Mouse (Mus musculus) testis, postnatal 10 days (tissue): Measurements from ENCODE around the gene Picalm.

Experiments used
- DNase-seq: peaks from one replicate; pipeline ENCODE4 v3.0.0; 2021; ENCODE audit warnings: low spot score

Gene Picalm

DNA sequence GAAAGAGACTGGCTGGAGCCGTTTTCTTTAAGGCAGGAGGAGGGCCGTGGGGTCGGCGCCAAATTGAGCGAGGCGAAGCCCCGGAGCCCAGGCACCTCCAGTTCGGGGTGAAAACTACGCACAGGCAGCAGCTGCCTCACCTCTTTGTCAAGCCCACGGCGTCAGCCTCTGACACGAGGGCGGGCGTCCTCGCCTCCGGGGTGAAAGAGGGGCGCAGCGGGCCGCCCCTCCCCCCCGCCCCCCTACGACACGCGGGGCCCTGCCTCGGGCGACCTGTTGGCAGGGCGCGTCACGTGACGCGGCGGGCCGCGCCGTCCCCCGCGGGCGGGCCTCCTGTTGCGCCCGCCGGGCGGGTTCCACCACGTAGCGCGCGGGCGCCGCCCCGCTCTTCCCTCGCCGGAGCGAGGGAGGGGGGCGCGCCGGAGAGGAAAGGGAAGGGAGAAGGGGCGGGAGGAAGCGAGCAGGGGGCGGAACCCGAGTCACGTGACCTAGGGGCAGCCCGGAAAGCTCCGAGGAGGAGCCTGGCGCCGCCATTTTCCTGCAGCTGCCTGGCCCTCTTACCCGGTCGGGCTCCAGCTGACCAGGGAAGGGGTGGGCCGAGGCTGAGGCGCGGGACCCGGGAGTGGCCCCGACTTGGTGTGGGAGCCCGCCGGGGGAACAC, at the start of gene Picalm:
Picalm (plus strand) TSS at position 482 of the 661 bp plus-strand sequence.
- peak; percentile 100 for DNase-seq

DNA sequence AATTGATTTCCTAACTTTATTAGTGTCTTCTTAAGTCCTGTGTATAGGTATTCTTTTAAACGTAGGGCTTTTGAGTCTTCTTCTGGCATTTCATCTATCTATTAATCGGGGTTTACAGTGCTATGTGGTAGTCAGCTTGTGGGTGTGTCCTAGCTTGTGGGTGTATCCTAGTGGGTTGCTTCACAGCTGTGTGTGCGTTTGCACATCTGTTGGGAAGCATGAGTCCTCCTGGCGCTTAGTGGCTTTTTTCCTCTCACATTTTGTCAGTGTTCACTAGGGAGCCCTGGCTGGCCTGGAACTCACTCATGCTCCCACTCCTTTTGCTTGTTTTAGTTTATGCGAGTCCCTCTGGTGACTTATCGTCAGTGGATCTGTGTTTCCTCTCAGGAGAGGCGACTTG, 46.2 kb upstream of the Picalm start:
- DNase-seq: no peak

DNA sequence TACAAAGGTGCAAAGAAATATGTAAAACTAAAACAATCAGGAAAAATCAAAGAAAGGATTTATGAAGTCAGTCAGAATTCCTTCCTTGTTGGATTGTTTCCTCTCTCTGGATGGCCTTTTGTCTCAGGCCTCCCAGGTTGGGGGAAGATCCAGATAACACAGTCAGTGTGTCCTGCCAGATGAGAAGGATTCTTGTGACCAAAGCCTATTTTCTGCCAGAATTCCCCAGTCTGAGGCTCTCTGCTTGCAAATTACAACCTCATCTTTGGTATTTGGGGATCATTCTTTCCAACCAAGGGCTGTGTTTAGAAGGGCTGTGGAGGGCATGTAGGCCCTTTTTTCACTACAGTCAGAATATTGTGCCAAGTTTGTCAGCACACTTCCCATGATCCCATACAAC, 45.5 kb upstream of the Picalm start:
- no peak for DNase-seq

DNA sequence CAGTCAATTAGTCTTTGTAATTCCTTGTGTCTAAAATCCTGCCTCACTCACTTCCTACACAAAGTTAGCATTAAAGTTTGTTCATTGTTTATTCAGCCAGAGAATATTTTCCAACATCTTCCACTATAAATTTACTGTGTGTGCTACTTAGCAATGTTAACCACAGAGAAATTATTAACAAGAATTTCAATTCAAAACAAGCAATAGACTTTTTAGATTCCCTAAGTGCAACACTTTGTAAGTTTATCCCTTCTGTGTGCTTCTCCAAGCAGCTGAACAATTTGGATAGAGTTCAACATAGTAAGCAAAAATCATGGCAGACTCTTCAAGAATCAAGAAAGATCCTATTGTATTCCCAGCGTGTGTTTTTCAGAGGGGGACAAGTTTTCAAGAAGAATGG, 44.3 kb upstream of the Picalm start:
- DNase-seq: no peak

DNA sequence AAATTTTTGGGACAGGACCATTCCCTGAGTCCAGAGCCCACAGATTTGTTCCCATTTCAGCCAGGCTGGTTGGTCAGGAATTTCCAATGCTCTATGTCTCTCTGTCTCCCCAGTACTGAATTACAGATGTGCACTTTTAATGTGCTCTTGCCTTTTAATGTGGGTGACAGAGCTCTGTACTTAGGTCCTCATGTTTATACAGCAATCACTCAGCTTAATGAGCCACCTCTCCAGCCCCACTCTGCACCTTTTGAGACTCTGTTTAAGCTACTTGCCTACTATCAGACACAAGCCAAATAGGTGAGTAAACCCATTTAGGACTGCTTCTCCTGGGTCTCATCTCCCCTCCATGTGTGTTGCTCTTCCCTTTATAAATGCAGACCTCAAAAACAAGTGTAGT, 43.2 kb upstream of the Picalm start:
- DNase-seq: no peak

DNA sequence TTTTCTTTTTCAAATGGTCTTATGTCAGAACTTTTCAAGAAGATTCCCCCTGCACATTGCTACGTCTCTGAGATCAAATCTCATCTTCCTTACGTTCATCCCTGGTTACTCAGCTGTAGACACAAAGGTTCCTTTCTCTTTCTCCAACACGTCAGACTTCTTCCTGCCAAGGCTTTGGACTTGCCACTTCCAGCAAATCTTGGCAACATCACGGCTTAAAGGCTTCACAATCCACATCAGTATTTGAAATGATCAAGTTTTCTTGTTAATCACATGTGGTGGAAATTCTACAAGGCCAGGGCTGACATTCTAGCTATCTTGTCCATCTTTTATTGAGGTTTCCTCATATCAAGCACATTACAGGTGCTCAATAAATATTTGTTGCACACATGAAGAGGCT, 39.0 kb upstream of the Picalm start:
- no peak for DNase-seq

DNA sequence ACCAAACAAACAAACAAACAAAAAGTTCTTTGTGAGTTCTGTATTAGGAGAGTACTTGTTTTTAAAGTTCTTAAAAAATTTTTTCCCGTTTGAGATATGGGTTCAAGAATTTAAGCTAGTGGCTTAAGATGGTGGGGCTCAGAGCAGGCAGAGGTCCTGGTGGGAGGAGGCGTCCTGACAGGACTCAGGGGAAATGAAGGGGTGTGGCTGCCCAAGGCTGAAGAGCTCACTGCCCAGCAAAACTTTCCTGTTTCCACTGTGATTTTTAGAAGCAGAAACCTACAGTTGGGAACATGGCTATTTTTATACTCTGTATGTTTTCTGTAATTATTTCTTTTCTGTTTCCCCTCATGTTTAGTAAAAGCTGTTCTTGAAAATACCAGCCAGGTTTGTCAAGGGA, 38.3 kb upstream of the Picalm start:
- no peak for DNase-seq

DNA sequence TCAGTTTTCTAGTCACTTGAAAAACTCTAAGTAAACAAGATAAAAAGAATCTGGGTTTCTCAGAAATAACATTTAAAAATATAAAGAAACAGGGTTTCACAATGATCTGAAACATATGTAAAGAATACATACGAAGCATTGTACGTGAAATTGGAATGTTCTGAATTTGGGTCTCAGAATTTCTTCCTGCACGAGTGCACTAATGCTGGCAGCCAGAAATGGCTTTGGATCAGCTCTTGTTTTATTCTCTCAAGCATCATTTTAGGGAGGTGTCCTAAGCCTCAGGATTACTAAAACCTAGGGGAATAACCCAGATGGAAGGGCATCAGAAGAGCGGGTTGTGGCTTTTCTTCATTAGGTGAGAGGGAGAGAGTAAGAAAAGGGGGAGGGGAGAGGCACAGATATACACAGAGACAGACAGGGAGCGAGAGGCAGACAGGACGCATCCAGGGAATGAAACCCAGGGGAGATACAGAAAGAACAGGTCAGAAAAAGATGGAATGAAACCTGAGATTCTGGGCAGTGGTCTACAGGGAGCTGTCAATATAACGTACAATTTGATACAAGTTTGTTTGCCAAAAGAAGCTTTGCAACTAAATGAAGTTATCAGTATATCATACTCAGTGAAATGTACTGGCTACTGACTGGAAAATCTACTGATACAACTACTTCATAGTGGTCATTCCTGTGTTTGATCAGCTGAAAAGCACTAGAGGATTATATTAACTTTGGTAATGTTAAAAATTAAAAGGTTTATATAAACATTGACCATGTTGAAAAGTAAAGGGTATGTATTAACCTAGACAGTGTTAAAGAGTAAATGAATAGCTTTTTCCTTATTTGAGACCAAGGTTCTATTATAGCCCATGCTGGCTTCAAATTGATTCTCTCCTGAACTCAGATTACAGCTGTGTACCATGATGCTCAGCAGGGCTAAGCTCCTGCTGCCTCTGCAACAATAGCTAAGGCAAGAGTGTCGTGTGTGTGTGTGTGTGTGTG, 37.3 kb upstream of the Picalm start:
- no peak for DNase-seq

DNA sequence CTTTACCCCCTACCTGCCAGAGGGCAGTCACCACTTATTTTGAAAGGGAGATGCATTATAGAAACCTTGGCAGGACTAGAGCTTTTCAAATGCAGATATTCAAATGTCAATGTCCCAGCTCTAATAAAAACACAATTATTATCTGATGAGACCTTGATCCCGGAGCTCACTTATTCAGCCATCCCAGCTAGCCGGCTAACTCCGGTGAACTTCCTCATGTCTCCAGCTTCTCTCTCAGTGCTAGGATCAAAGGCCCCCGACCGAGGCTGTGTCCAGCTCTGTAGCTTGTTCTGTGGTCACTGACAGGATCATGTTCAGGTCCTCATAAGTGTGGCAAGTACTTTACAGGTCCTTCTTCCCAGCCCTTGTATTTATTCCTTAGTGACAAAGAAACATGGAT, 34.9 kb upstream of the Picalm start:
- no peak for DNase-seq

DNA sequence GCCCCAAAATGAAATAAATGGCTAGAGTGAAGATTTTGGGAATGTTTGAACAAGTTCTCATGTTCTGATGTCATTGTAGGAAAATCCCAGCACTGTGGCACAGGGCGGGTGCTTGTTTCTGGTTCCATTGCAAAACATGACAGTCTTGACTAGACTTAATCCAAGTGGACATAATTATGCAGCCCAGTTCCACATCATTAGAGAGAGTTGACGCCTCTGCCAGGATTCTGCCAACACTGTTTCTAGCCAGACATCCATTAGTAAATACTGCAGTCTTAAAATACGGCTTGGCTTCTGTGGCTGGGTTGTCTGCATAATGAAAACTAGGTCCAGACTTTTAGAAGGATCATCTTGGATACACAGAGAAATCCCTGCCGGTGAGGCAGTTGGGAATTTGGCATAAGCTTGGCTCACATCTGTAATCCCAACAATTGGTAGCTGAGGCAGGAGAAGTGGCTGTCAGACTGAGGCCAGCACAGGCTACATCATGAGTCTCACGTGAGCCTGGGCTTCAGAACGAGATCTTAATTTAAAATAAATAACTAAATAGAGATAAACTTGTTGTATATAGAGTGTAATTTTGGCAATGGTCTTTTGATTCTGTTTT, 34.1 kb upstream of the Picalm start:
- DNase-seq: no peak

DNA sequence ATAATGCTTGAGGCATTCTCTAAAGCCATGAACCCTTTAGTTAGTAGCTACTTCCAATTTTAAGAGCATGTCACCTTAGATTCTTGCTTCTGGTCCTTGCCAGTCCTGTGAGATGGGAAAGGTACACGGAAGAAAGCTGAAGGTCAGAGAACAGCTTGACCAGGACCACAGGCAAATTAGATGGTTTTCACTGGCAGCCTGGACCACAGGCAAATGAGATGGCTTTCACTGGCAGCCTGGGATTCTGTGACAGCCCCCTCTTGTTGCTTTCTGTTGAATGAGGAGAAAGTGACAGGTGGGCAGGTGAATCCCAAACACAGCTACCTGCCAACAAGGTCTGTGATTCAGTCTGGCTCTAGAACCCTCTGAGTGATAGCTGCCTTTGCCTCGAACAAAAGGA, 33.4 kb upstream of the Picalm start:
- no peak for DNase-seq

DNA sequence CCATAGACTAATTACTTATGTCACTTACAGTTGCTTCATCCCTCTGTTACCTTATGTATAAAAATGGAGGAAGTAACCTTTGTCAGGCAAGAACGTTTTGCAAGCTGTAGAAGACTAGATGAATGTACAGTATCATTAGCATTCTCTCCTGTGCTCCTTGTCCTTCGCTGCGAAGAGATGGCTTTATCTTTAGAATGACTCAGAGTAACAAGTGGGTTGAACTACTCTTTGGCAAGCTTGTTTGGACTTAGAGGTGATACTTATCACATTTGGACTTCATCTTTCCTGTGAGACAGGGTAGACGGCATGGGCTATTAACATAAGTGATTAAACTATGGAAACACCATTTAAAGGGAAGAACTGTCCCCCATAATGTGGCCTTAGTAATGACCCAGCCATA, 31.8 kb upstream of the Picalm start:
- no peak for DNase-seq

DNA sequence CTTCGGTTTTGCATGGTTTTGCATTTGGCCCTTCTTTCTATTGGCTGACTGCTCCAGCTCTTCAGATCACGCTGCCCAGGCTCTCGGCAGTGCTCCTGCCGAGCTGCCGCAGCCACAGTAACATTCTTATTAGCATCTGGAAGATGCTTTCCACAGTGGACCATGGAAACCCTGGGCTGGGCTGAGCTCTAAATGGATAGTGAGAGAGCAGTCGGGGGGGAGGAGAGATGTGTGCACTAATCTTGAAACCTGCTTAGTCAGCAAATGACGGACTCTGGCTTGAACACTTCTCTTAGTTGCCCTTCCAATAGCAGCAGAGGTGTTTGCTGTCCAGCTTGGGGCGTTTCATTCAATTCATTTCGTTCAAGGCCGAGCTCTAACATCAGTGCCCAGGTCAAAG, 30.8 kb upstream of the Picalm start:
- DNase-seq: no peak

DNA sequence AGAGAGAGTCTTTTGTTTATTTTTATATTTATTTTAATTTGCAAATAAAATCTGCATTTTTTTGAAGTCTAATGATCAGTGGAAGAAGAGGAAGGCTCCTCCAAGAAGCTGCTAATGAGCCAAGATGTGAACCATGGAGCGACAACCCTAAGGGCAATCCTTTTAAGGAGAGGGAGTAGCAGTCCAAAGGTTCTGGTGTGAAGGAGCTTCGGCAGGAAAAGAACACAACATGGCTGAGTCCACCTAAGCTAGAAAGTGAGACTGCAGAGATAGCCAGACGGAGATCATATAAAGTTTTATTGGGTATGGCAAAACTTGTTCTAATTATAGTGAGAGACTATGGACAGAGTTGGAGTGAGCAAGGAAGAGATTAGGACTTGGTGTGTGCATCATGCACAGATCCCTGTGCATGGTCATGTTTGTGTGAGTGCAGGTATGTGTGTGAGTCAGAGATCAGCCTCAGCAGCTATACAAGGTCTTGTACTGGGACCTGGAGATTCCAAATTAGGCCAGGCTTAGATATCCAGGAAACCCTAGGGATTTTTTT, 29.3 kb upstream of the Picalm start:
- no peak for DNase-seq

DNA sequence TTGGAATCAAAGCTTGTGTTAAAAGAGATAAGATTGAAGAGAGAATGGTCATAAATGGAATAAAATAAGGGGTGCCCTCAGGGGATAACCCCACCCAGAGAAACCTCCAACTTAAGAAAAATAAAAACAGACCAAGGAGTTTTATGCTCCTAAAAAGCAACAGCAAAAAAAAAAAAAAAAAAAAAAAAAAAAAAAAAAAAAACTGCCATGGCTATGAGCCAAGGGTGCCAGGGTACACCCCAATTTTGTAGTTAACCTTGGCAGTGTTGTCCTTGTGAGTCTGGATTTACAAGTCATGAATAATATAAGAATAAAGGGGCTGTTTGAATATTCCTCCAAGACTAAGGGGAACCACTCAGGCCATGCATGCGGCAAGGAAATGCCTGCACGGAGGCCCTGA, 13.9 kb upstream of the Picalm start:
- DNase-seq: no peak

DNA sequence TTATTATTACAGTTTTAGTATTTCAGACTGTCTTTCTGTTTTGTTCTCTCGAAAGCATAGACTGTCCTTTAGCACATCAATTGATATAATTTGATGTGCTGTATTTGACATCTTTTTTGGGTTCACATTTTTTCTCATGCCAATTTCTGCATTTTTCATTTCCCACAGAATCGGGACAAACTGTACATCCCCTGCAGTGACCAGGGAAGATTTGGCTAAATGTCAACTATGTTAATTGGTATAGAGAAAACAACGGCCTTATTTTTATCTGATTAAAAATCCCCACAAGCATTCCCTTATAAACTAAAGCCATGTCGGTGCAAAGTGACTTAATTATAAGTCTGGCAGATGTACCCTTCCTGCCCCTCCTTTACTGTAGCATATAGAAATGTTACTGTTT, 9.9 kb upstream of the Picalm start:
- no peak for DNase-seq

DNA sequence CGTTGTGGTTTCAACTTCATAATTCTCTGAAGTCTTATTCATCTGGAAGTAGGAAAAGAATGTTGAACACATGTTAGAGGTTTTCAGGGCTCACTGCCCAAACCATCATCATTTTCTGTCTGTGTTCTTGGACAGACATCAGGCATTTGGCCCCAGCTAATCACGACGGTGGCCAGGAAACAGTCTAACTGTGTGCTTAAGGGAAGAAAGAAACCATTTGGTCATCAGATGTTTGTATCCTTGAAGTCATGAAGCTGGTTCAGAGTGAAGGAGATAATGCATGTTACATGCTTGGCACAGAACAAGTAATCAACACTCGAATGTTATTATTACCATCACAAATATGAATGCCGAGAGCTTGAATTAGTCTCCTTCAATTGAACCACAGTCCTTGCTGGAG, 5.0 kb upstream of the Picalm start:
- no peak for DNase-seq

DNA sequence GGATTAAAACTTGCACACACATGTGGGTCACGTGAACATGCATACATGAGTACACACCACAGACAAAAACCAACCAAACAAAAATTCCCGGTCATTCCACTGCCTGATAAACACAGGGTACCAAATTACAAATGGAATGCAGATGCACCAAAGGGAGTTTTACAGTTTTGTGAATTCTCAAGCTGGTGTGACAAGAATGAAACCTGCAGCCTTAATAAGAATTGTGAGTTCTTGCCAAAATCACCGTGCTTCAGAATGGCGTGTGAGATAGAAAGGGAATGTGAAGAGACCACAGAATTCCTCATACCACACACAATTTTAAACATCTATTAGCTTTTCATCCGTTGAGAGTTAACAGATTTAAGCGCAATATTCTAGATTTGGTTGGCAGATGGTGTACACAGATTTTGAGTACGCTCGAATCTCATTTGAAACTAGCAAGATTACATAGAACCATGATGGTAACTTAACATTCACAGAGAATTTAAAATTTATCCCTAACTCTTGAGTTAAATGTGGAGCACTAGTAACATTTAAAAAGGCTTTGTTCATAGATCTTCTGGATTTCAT, 1.3 kb upstream of the Picalm start:
- no peak for DNase-seq

DNA sequence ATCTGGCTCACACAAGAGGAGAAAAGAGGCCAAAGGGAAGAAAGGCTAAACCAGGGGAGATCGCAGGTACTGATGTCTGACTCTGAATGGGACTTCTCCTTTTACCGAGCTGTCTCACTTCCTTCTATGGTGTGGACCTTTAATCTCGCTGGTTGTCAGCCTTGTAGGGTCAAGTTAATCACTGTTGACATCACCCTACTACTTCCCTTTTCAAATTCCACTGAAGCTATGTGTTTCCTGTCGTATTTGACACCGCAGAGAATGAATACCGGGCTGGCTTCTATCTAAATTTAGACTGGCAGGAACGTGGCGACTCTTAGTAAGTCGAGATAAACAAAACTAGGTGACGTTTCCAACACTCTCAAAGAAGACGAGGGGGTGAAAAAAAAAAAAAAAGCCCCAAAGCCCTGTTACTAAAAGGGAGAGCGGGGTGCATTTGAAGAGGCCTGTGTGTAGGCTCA, 712 bp upstream of the Picalm start:
- no peak for DNase-seq

DNA sequence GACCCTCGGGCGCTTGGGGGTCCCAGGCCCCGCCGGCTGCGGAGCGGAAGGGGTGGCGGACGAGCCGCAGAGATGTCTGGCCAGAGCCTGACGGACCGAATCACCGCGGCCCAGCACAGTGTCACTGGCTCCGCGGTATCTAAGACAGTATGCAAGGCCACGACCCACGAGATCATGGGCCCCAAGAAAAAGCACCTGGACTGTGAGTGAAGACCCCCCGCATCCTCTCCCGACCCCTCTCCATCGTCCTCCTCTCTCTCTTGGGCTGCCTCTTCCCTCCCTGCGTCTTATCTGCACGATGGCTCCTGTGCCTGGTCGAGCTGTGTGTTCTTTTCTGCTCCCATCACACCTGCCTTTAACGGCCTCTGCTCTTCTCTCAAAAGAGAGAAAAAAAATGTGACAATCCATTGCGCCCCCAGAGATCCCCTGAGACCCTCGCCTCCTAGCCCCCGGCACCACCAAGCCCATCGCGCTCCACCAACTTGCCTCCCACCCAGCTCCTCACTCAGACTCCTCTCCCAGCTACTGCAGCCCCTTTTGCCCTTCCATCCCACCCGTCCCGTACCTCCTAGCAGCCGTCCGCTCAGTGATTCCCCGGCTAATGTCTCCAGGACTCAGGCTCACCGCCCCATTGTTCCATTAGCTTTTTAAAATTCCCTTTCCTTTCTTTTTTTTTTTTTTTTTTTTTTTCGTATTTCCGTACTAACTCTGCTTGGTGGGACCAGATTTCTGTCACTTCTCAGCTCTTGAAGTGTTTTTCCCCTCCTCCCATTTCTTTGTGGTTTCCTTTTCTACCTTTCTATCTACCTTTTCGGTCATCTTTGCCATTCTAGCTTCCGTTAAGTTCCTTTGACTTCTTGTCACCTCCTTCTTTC, 725 bp downstream of the Picalm start:
- DNase-seq: peak; percentile 53

DNA sequence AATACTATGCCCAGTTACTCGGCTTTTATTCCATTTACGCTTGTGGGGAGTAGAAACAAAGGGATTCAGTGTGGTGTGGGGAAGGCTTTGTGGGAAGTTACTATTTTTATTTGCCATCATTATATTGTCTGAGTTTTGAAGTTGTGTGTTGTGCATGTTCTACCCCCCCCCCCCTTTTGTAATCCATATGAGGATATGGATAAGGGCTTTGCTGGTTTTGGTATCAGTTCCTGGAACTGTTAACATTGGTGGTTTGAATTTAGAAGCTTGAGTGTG, 1.3 kb downstream of the Picalm start:
- DNase-seq: no peak

DNA sequence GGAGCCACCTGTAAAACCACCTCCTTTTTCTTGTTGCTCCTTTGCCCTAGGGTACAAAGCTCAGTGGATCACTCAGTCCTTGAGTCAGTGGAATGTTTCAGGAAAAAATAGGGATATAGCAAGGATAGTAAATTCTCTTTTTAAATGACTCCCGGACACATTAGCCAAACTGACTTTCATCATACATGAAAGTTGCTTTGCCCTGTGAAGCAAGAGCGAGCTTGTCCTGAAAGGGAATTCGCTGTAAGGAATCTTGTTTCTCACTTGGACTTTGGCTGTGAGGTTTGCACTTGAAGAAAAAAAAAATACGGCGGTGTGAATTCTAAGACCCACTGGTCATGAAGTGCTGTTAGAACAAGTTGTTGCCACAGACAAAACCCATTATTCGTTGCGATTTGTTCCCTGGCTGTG, 1.8 kb downstream of the Picalm start:
- no peak for DNase-seq
